Mouse (Mus musculus) frontal cortex, postnatal 25 days (tissue): Measurements from ENCODE around the gene Anxa5.

Experiments used
- DNase-seq, 2 experiments: peaks; one replicate each; pipeline ENCODE4 v3.0.0; 2022; ENCODE audit warnings: low spot score in 2 of 2

The Anxa5 gene

GRCm38 (mm10) chr3:36488899-36489589, 13.3 kb upstream of the Anxa5 start:
- no peak for DNase-seq

- no peak for DNase-seq
Measured at GRCm38 (mm10) chr3:36488367-36488766, 12.7 kb upstream of the Anxa5 start.

- no peak for DNase-seq
Measured at GRCm38 (mm10) chr3:36486881-36487280, 11.2 kb upstream of the Anxa5 start.

- no peak for DNase-seq
Measured at GRCm38 (mm10) chr3:36486176-36486575, 10.5 kb upstream of the Anxa5 start.

- DNase-seq, result no peak
Measured at GRCm38 (mm10) chr3:36484292-36484691, 8.6 kb upstream of the Anxa5 start.

GRCm38 (mm10) chr3:36482940-36483339, 7.2 kb upstream of the Anxa5 start:
- DNase-seq, result no peak

GRCm38 (mm10) chr3:36481776-36482193, 6.1 kb upstream of the Anxa5 start:
- DNase-seq, result no peak

- no peak for DNase-seq
Measured at GRCm38 (mm10) chr3:36480486-36480885, 4.8 kb upstream of the Anxa5 start.

GRCm38 (mm10) chr3:36478776-36479175, 3.1 kb upstream of the Anxa5 start:
- DNase-seq, result no peak

- no peak for DNase-seq
Measured at GRCm38 (mm10) chr3:36476261-36477155, 814 bp upstream of the Anxa5 start.

GRCm38 (mm10) chr3:36474938-36475483, 683 bp downstream of the Anxa5 start:
- DNase-seq, result peak in 1 of 2 experiments; percentile 36

- DNase-seq, result no peak
Measured at GRCm38 (mm10) chr3:36474421-36474820, 1.3 kb downstream of the Anxa5 start.

GRCm38 (mm10) chr3:36473222-36473621, 2.5 kb downstream of the Anxa5 start:
- DNase-seq, result no peak

- DNase-seq, result no peak
Measured at GRCm38 (mm10) chr3:36471856-36472255, 3.8 kb downstream of the Anxa5 start.

GRCm38 (mm10) chr3:36468871-36469270, 6.8 kb downstream of the Anxa5 start:
- no peak for DNase-seq

GRCm38 (mm10) chr3:36467632-36468031, 8.1 kb downstream of the Anxa5 start:
- no peak for DNase-seq

- DNase-seq, result no peak
Measured at GRCm38 (mm10) chr3:36465538-36465937, 10.2 kb downstream of the Anxa5 start.

GRCm38 (mm10) chr3:36462348-36462747, 13.3 kb downstream of the Anxa5 start:
- no peak for DNase-seq

GRCm38 (mm10) chr3:36461819-36462218, 13.9 kb downstream of the Anxa5 start:
- no peak for DNase-seq

GRCm38 (mm10) chr3:36460717-36461116, 15.0 kb downstream of the Anxa5 start:
- DNase-seq, result no peak

- no peak for DNase-seq
Measured at GRCm38 (mm10) chr3:36455566-36455965, 20.1 kb downstream of the Anxa5 start.

- no peak for DNase-seq
Measured at GRCm38 (mm10) chr3:36455124-36455523, 20.6 kb downstream of the Anxa5 start.

GRCm38 (mm10) chr3:36452502-36452901, 23.2 kb downstream of the Anxa5 start:
- no peak for DNase-seq
